Mouse (Mus musculus) liver, embryonic 13.5 days (tissue): ENCODE measurements at regions not wholly inside any gene's neighbourhood (a gene's known extent, or its start where the extent isn't known, plus 50 kb on each side); places are given as distances from the start of the nearest gene placed in this dataset. TPM values are rescaled to one million over a fixed set of nuclear protein-coding genes. Genes with fewer than 3 reads are reported as not detected.
A peak's percentile ranks its signal among the peaks of the same experiment; 100 is the strongest.

Source experiments
- ATAC-seq: fragments of 200-750 bp; cut with Nextera tagmentation; 2 replicates; pipeline ENCODE4 v1.8.0; 2017; ENCODE audit warnings: low read depth, mild to moderate bottlenecking, moderate number of reproducible peaks, moderate library complexity
- DNase-seq: peaks from one replicate; pipeline ENCODE4 v3.0.0; 2022
- H3K27ac ChIP-seq: fragments of 300-500 bp; sonication (generic); 2 replicates; pipeline ENCODE4 v1.5.1; 2015; ENCODE audit warnings: moderate library complexity, mild to moderate bottlenecking, inconsistent platforms
- H3K27me3 ChIP-seq: fragments of 300-500 bp; sonication (generic); 2 replicates; pipeline ENCODE4 v1.6.1; 2015; ENCODE audit warnings: mild to moderate bottlenecking, inconsistent platforms
- H3K36me3 ChIP-seq: fragments of 300-500 bp; sonication (generic); 2 replicates; pipeline ENCODE4 v1.6.1; 2015; ENCODE audit warnings: mild to moderate bottlenecking, inconsistent platforms
- H3K4me1 ChIP-seq: fragments of 300-500 bp; sonication (generic); replicated peaks from 2 replicates; pipeline ENCODE4 v1.6.1; 2015; ENCODE audit warnings: inconsistent platforms
- H3K4me2 ChIP-seq: fragments of 300-500 bp; sonication (generic); 2 replicates; pipeline ENCODE4 v1.6.1; 2015; ENCODE audit warnings: inconsistent platforms, mild to moderate bottlenecking, moderate library complexity
- H3K4me3 ChIP-seq: fragments of 300-500 bp; sonication (generic); replicated peaks from 2 replicates; pipeline ENCODE4 v1.5.1; 2015; ENCODE audit warnings: mild to moderate bottlenecking, inconsistent platforms
- H3K9ac ChIP-seq: fragments of 300-500 bp; sonication (generic); 2 replicates; pipeline ENCODE4 v1.6.1; 2015; ENCODE audit warnings: mild to moderate bottlenecking, inconsistent platforms
- H3K9me3 ChIP-seq: fragments of 300-500 bp; sonication (generic); replicated peaks from 2 replicates; pipeline ENCODE4 v1.6.1; 2016; ENCODE audit warnings: inconsistent platforms
- WGBS: fragments of 180-500 bp; shearing (Covaris S2); methylation state at CpG from one replicate; pipeline ENCODE4 v1.1.7; 2015; ENCODE audit not compliant: insufficient replicate concordance; 5-methylcytosine and 5-hydroxymethylcytosine counted together
- microRNA-seq: library from miRNA; unstranded; fragments of <30 nt; microRNA quantifications from one replicate; pipeline ENCODE4, GENCODE M21; 2016

- H3K27me3 ChIP-seq = no peaks in the 10 kb centered on the region
- H3K36me3 ChIP-seq = no peaks in the 10 kb centered on the region
- no peak overlapping the region for H3K9ac ChIP-seq
- H3K4me1 ChIP-seq = no peaks in the 10 kb centered on the region; the same call in 1 of the 2 replicates
- WGBS = 51% methylated on average over 11 of the region's 11 CpGs
- DNase-seq = no peak
- H3K4me2 ChIP-seq = no peak overlapping the region
- ATAC-seq = no peak
- no peak overlapping the region for H3K27ac ChIP-seq
- H3K9me3 ChIP-seq = no peaks in the 10 kb centered on the region
- no peak overlapping the region for H3K4me3 ChIP-seq
Measured at GRCm38 (mm10) chr13:6469446-6470227, 78.3 kb upstream of the Pitrm1 start.

- 65% methylated on average over 15 of the region's 15 CpGs for WGBS
- DNase-seq (no peak), ATAC-seq (no peak)
- Histone ChIP-seq H3K36me3 (no peaks in the 10 kb centered on the region), H3K4me1 (no peaks in the 10 kb centered on the region; the same call in 1 of the 2 replicates), H3K9me3 (no peaks in the 10 kb centered on the region), H3K9ac (no peak overlapping the region), H3K27ac (no peak overlapping the region), H3K27me3 (no peaks in the 10 kb centered on the region), H3K4me3 (no peak overlapping the region), H3K4me2 (no peak overlapping the region)
Measured at GRCm38 (mm10) chr13:6470286-6471103, 77.5 kb upstream of the Pitrm1 start.

- Histone ChIP-seq H3K9ac (no peak overlapping the region), H3K4me2 (no peak overlapping the region), H3K4me3 (no peak overlapping the region), H3K9me3 (no peaks in the 10 kb centered on the region), H3K36me3 (no peaks in the 10 kb centered on the region), H3K4me1 (no peaks in the 10 kb centered on the region; the same call in 1 of the 2 replicates), H3K27me3 (no peaks in the 10 kb centered on the region), H3K27ac (no peak overlapping the region)
- DNase-seq = peak; percentile 2
- WGBS = 8% methylated on average over 7 of the region's 7 CpGs
- no peak for ATAC-seq
Measured at GRCm38 (mm10) chr13:6471643-6472042, 76.3 kb upstream of the Pitrm1 start.

- no peak overlapping the region for H3K9ac ChIP-seq
- WGBS = 63% methylated on average over 12 of the region's 12 CpGs
- no peak overlapping the region for H3K27ac ChIP-seq
- H3K4me2 ChIP-seq = no peak overlapping the region
- no peaks in the 10 kb centered on the region for H3K27me3 ChIP-seq
- ATAC-seq (no peak), DNase-seq (no peak)
- H3K9me3 ChIP-seq = no peaks in the 10 kb centered on the region
- H3K4me3 ChIP-seq = no peak overlapping the region
- no peaks in the 10 kb centered on the region; the same call in 1 of the 2 replicates for H3K4me1 ChIP-seq
- H3K36me3 ChIP-seq = no peaks in the 10 kb centered on the region
Measured at GRCm38 (mm10) chr13:6473401-6474190, 74.4 kb upstream of the Pitrm1 start.

- DNase-seq = no peak
- Histone ChIP-seq H3K4me3 (no peak overlapping the region), H3K4me2 (no peak overlapping the region), H3K27ac (no peak overlapping the region), H3K9me3 (no peaks in the 10 kb centered on the region), H3K36me3 (no peaks in the 10 kb centered on the region), H3K4me1 (no peaks in the 10 kb centered on the region), H3K27me3 (no peaks in the 10 kb centered on the region), H3K9ac (no peak overlapping the region)
- WGBS = 24% methylated on average over 6 of the region's 6 CpGs
- ATAC-seq = no peak
Measured at GRCm38 (mm10) chr13:6479667-6480066, 68.3 kb upstream of the Pitrm1 start.

- H3K9me3 ChIP-seq = no peaks in the 10 kb centered on the region
- no peak overlapping the region for H3K9ac ChIP-seq
- no peaks in the 10 kb centered on the region for H3K36me3 ChIP-seq
- H3K4me2 ChIP-seq = no peak overlapping the region
- no peak overlapping the region for H3K27ac ChIP-seq
- no peak for ATAC-seq
- H3K27me3 ChIP-seq = no peaks in the 10 kb centered on the region
- H3K4me3 ChIP-seq = no peak overlapping the region
- H3K4me1 ChIP-seq = no peaks in the 10 kb centered on the region
- no peak for DNase-seq
Measured at GRCm38 (mm10) chr13:6484418-6484817, 63.5 kb upstream of the Pitrm1 start.

GRCm38 (mm10) chr13:6487837-6488236, 60.1 kb upstream of the Pitrm1 start:
- no peak for ATAC-seq
- 56% methylated on average over 3 of the region's 3 CpGs for WGBS
- Histone ChIP-seq H3K27me3 (no peaks in the 10 kb centered on the region), H3K9ac (no peak overlapping the region), H3K36me3 (no peaks in the 10 kb centered on the region), H3K4me3 (no peak overlapping the region), H3K9me3 (no peaks in the 10 kb centered on the region), H3K27ac (no peak overlapping the region), H3K4me1 (no peaks in the 10 kb centered on the region), H3K4me2 (no peak overlapping the region)
- no peak for DNase-seq

- no peak for DNase-seq
- no peaks in the 10 kb centered on the region for H3K9me3 ChIP-seq
- no peaks in the 10 kb centered on the region for H3K27me3 ChIP-seq
- WGBS = 54% methylated on average over 5 of the region's 5 CpGs
- no peak overlapping the region for H3K4me3 ChIP-seq
- H3K4me2 ChIP-seq = no peak overlapping the region
- H3K36me3 ChIP-seq = no peaks in the 10 kb centered on the region
- H3K27ac ChIP-seq = no peak overlapping the region
- no peak for ATAC-seq
- no peak overlapping the region for H3K9ac ChIP-seq
- H3K4me1 ChIP-seq = no peaks in the 10 kb centered on the region
Measured at GRCm38 (mm10) chr13:6492916-6493619, 54.9 kb upstream of the Pitrm1 start.

Small RNAs in the stretch of these regions (microRNA-seq; reads per million reads assigned to microRNA genes)
- gene Gm26259 = not detected
